Mouse (Mus musculus) B cell, adult 62 days (primary cell): ENCODE data around the gene OR5BS1P. TPM values are rescaled to one million over a fixed set of nuclear protein-coding genes. Genes with fewer than 3 reads are reported as not detected.

Experiments
- total RNA-seq: library from RNA; stranded (reverse); gene quantifications from 4 replicates; pipeline ENCODE4 v1.2.4, GENCODE M21; 2023

Gene OR5BS1P
- total RNA-seq, result not detected in 4 replicates

GRCm38 (mm10) chr15:98469596-98469995 is at the start of gene OR5BS1P:
Gene OR5BS1P (plus strand): TSS chr15:98469896.

GRCm38 (mm10) chr15:98430925-98431324 is 38.8 kb upstream of the OR5BS1P start, which contains the start of gene Olfr282:
Gene Olfr282 (plus strand): TSS chr15:98431225.

GRCm38 (mm10) chr15:98452288-98452687 is 17.4 kb upstream of the OR5BS1P start, which contains the start of gene Olfr281:
Gene Olfr281 (plus strand): TSS chr15:98452588.

GRCm38 (mm10) chr15:98482701-98483100 is 13.0 kb downstream of the OR5BS1P start, which contains the start of gene Lalba:
Gene Lalba (minus strand): TSS chr15:98482721.

GRCm38 (mm10) chr15:98492102-98492501 is 22.4 kb downstream of the OR5BS1P start, which contains the start of gene Olfr279:
Gene Olfr279 (plus strand): TSS chr15:98492402.

Other genes with a start within 250 kb of the OR5BS1P start
- gene Gm44579, start 248.9 kb upstream of the OR5BS1P start, total RNA-seq, result not detected in 4 replicates
- gene Olfr287, start 248.8 kb upstream of the OR5BS1P start, total RNA-seq, result not detected in 4 replicates
- gene Olfr286, start 235.4 kb upstream of the OR5BS1P start, total RNA-seq, result not detected in 4 replicates
- not detected in 4 replicates for gene H1fnt, start 212.6 kb upstream of the OR5BS1P start, total RNA-seq
- not detected in 4 replicates for gene Zfp641, start 173.7 kb upstream of the OR5BS1P start, total RNA-seq
- not detected in 4 replicates for gene Olfr285, start 152.5 kb upstream of the OR5BS1P start, total RNA-seq
- not detected in 4 replicates for gene Olfr284, start 128.9 kb upstream of the OR5BS1P start, total RNA-seq
- not detected in 4 replicates for gene Olfr283, start 89.0 kb upstream of the OR5BS1P start, total RNA-seq
- not detected in 4 replicates for gene Olfr282, start 38.7 kb upstream of the OR5BS1P start, total RNA-seq
- not detected in 4 replicates for gene Olfr281, start 17.3 kb upstream of the OR5BS1P start, total RNA-seq
- not detected in 4 replicates for gene Lalba, start 12.8 kb downstream of the OR5BS1P start, total RNA-seq
- gene Olfr279, start 22.5 kb downstream of the OR5BS1P start, total RNA-seq, result not detected in 4 replicates
- gene Kansl2, start 64.4 kb downstream of the OR5BS1P start, total RNA-seq, result 66.9 to 79.3 TPM (median 72.8 TPM) in 4 replicates
- 168 to 178 TPM (median 175 TPM) in 4 replicates for gene Ccnt1, start 101.0 kb downstream of the OR5BS1P start, total RNA-seq
- gene 4930415O20Rik, start 101.1 kb downstream of the OR5BS1P start, total RNA-seq, result not detected in 4 replicates
- gene Adcy6, start 140.2 kb downstream of the OR5BS1P start, total RNA-seq, result 0.88 to 3.3 TPM (median 1.6 TPM) in 4 replicates
- gene Cacnb3, start 160.9 kb downstream of the OR5BS1P start, total RNA-seq, result not detected in 4 replicates
- 129 to 153 TPM (median 138 TPM) in 4 replicates for gene Ddx23, start 193.0 kb downstream of the OR5BS1P start, total RNA-seq
- 0.37 TPM in 1 of 4 replicates, not detected in the others for gene Rnd1, start 207.6 kb downstream of the OR5BS1P start, total RNA-seq
- not detected in 4 replicates for gene Ccdc65, start 238.3 kb downstream of the OR5BS1P start, total RNA-seq